Mouse (Mus musculus) R1 (cell line): Measurements from ENCODE around the gene Med13.
A peak's percentile ranks its signal among the peaks of the same experiment; 100 is the strongest.
"Not testable (repeated sequence)": the region's sequence is repeated elsewhere in the genome, so short reads cannot be mapped to it uniquely, and the experiment has no call there.

Experiments used
- DNase-seq: peaks from one replicate; pipeline ENCODE4 v3.0.0-alpha.2; 2018; ENCODE audit warnings: low read depth, low spot score

Gene Med13

DNA sequence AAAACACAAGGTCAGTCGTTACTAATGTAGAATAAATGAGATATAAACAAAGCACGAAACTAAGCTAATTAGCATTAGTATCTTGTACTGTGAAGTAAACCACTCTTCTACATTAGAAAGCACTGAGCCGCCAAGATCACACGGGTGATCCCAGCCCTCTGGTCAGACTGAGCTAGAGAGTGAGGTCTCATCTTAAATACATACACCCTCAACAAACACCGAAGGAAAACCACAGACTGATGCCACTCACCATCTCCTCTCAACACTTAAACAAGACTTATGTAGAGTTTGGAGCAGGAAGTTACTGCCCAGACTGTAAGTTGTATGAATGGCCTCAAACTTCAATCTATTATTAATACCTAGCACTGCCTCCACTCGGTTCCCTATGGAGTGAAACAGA, 47.1 kb downstream of the Med13 start:
- DNase-seq: no peak

DNA sequence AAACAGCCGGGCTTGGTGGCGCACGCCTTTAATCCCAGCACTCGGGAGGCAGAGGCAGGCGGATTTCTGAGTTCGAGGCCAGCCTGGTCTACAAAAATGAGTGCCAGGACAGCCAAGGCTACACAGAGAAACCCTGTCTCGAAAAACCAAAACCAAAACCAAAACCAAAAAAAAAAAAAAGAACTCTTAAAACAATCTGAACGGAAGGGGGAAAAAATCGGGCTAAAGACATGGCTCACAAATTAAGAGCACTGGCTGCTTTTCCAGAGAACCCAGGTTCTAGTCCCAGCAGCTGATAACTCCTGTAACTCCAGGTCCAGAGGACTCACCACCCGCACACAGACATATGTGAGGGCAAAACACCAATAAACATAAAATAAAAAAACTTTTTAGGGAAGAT, 65.2 kb downstream of the Med13 start:
- not testable (repeated sequence) for DNase-seq

DNA sequence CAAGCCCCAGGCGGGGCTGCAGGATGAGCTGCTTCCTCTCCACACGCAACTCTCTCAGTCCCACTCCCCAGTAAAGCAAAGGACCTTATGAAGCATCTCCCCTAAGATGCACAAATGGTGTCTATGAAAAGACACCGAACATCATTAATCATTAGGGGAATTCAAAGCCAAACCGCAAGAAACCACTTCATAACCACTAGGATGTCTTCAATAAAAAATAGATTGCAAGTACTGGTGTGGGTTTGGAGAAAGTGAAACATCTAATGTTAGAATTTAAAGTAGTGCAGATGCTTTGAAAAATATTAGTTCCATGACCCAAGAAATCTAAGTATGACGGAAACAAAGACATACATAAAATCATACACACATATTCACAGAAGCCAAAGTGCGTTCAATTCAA, 65.7 kb downstream of the Med13 start:
- DNase-seq: no peak

DNA sequence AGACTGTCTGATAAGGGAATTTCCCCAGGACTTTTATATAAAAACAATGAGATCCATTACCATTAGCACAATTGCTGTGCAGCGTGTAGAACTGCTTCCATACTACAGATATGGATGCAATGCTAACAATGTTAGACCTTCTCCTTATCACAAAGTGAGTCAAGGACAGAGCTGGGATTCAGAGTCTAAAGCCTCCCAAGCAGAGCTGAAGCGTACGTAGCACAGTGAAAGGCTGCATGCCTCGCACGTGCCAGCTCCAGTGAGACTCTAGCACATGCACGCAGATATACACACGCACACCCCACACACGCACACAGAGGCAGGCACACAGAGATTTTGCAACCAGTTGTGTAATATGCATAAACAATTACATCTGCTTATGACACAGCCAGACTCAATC, 71.7 kb downstream of the Med13 start:
- DNase-seq: no peak

DNA sequence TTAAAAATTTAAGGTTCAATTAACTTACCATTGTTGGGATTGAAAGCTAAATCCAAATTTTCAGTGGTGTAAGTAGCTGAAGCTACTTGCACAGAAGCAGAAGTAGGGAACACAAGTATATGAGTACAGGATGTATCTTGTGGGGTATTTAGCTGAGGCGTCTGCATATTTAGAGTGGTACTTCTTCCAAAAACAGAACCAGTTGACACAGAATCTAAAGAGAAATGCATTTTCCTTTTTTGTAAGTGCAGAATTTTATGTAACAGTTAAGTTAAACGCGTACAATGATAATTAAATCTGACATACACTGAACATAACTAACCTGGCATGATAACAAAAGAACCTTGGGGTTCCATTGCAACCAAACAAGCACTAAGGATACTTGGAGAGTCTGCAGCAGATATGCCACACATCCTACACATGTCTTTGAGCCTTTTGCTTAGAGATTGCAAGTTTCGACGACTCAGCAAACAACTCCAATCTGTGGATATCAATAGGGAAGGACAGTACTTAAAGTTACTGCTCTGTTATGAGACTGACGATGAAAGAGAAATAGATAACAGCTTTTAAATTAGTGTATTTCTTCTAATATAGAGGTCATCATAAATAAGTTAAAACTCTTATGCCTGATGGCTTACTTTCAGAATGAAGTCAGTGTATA, 78.8 kb downstream of the Med13 start:
- DNase-seq: no peak

DNA sequence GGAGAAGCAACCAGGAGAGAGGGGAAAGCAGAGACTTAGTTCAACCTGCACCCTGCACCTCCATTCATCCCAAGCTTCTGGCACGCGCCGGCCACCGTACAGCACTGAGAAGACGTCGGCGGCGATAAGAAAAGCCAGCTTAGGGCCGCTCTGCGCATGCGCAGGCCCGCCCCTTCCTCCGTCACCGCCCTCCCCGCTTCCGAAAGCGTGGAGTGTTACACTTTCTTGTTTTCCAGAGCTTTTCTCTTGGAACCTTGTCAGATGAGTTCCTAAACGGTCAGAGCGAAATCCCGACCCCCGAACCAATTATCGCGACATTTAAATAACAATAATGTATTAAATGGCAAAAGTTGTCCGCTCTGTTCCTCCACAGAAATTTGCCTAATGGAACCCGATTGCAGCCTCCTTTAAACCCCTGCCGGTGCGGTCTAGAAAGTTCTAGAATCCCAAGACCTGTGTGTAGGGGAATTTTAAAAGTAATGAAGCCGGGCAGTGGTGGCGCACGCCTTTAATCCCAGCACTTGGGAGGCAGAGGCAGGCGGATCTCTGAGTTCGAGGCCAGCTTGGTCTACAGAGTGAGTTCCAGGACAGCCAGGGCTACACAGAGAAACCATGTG, 99.8 kb downstream of the Med13 start, which contains the start of gene Ints2:
TSS of gene Ints2 (minus strand) at position 116 of the 617 bp plus-strand sequence.
- peak; percentile 95 for DNase-seq

DNA sequence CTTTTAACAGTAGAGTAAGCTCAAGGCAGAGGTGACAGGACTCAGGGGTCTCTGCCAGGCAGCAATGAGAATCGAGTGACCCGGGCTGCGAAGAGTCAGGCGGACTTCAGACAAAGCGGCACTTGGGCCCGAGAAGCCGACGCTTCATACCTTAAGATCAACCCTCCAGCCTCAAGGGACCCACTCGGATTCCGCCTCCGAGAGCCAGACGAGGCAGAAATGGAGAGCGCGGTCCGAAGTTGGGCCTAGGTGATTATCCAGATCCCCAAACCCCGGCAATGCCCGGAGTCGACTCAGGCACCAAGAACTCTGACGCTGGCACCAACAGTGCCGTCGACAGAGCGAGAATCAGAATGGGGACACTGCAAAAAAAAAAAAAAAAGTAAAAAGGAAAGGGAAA, 100.3 kb downstream of the Med13 start:
- no peak for DNase-seq

DNA sequence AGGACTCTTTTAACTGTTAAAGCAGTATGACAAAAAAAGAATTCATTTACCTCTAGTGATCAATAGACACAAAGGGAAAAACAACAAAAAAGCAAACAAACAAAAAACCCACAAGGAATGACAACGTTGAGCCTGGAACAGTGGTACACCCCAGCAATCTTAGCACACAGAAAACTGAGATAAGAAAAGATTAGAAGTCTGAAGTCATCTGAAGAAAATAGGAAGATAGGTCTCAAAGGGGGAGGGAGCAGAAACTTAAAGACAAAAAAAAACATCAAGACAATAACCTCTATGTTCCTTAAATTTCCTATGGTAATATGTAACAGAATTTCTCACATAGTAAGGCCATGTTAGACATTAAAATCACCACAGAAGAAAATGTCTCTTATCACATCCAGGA, 104.1 kb downstream of the Med13 start:
- no peak for DNase-seq

DNA sequence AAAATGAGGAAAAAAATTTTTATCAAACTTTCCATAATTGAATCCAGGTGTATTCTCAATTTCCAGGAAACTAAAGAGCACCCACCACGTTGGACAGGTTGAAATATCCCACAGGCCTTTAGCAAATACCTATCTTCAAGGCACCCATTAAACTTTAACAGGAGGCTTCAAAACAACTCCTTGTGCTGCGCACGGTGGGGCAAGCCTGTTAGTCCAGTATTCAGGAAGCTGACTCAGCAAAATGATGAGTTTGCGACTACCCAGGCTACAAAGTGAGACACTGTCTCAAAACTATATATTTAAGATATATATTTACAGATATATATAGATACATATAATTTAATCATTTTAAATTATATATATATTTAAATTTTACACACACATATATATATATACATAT, 125.0 kb downstream of the Med13 start:
- DNase-seq: no peak

DNA sequence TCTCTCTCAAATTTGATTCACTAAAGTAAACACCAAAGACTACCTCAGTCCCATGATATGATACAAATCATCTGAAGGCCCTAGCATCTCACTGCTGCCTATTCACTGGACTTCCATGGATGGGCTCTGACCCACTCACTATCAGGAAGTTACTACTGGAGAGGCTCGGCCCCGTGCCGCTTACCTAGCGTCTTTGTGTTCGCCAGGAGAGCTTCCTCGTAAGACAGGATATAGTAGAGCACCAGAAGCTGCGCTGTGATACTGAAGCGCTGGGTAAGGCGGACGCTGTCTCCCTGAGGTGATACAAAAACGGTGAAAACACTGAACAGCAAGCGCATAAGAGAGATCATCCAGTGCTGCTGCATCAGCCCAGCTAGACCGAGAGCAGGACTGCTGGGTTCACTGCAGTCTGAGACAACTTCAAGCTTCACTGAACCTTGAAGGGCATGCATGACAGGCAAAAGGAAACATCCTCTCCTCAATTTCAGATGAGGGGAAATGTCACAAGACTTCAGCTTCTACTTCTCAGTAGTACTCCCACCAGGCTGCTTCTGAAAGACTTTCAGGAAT, 125.5 kb downstream of the Med13 start:
- no peak for DNase-seq

DNA sequence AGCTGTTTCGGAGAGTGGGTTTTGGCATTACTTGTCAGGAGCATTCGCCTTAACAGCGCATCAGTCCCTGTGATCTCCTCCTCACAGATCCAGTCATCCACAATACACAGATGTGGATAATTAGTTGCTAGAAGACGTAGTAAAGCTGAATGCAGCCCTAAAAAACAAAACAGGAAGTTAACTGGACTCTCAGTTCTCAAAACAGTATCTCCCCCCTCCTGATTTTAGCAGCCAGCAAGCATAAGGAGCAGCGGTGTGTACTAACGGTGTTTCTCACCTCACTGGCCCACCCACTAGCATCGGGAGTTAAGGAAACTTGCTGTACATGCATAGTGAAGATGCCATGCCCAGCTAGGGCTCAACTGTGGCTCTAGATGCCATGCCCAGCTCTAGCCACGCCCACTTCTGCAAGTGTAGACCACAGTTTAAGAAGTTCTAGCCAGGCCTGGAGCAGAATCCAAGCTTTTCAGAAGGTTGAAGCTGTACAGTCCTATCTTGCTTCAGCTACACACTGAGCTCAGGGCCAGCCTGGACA, 130.7 kb downstream of the Med13 start:
- no peak for DNase-seq

DNA sequence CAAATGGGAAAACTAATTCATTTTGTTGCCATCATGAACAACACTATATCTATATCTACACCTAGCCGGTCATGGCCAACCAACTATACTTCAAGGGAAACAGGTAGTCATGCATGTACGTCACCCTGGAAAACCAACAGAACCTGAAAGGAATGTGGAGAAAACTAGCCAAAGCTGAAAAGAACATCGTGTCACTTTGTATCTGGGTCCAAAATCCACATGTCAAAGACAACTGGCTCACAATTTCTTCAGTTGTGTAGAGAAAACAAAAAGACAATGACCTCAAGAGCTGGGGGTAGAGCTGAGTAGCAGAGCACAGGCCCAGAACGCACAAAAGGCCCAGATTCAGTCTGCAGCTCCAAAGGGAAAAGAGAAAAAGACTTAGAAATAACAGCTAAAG, 131.6 kb downstream of the Med13 start:
- DNase-seq: no peak
